Mouse (Mus musculus): ENCODE data around the gene Rimbp3. TPM values are rescaled to one million over a fixed set of nuclear protein-coding genes. Genes with fewer than 3 reads are reported as not detected.

The Rimbp3 gene
- polyA plus RNA-seq, 1 experiment from 2014 or later, result 0.44 TPM

DNA sequence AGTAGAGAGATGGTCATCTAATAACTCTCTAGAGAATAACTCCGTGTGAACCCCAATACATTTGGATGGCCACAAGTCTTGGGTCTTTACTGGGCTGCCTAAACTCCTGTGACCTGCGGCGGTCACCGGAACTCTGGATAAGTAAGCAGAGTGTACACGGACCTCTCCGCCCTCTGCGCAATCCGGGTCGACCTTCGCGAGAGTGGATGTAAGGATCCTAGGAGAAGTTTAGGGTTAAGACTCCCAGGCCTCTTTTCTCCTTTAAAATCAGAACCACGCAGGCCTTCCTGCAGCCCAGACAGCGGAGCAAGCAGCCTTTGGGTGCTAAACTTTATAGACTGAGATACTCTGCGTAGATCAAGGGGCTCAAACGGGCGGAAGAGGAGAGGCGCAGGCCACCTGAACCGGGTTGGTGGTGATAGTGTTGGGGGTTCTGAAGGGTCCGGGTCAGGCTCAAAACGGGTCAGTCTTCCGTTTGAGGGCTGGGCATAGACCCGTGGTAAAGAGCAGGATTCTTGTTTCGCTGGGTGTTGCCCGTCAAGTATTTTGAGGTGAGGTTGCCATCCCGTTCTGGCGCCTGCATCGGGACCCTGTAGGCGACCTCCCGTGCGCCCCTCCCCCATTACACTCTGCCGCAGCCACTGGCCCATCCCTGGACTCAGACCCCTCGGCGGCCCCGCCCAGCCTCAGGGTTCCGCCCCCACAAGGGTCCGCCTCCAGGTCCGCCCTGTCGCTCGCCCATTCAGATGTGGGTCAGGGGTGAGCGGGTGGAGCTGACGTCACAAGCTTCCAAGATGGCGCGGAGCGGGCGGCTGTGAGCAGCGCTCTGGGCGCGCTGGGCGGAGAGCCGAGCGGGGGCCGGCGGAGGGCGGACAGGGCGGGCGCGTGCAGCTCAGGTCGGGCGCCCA is 24.6 kb downstream of the Rimbp3 start, which contains the start of gene Hic2:
Hic2 (plus strand) TSS at position 779 of the 908 bp plus-strand sequence.
- Histone ChIP-seq H3K9me3 (replicated peaks; ENCODE audit: control insufficient read depth, low read length) (0 out of 2 replicates have a peak, but pooled peaks cover 4% of the 10 kb centered on the region), H3K4me2 (ENCODE audit: low read depth, low read length) (peak within 1 kb of the TSS; percentile 94), H3K27ac (ENCODE audit: low read length) (peak within 1 kb of the TSS; percentile 92), H3K36me3 (ENCODE audit: control insufficient read depth, insufficient read depth, low read length) (no peaks in the 10 kb centered on the region), H3K27me3 (ENCODE audit: control insufficient read depth, insufficient read depth, low read length) (no peaks in the 10 kb centered on the region), H3K4me3 (replicated peaks; ENCODE audit: low read length) (peak within 1 kb of the TSS; percentile 86), H3K4me1 (ENCODE audit: control insufficient read depth, insufficient read depth, low read length) (peaks cover 22% of the 10 kb centered on the region), H3K9ac (ENCODE audit: low read length) (peak within 1 kb of the TSS; percentile 95)
- ATAC-seq (ENCODE audit: insufficient read depth, low FRiP score), result peak; percentile 98
- 2% methylated on average over 59 of the region's 59 CpGs for WGBS

DNA sequence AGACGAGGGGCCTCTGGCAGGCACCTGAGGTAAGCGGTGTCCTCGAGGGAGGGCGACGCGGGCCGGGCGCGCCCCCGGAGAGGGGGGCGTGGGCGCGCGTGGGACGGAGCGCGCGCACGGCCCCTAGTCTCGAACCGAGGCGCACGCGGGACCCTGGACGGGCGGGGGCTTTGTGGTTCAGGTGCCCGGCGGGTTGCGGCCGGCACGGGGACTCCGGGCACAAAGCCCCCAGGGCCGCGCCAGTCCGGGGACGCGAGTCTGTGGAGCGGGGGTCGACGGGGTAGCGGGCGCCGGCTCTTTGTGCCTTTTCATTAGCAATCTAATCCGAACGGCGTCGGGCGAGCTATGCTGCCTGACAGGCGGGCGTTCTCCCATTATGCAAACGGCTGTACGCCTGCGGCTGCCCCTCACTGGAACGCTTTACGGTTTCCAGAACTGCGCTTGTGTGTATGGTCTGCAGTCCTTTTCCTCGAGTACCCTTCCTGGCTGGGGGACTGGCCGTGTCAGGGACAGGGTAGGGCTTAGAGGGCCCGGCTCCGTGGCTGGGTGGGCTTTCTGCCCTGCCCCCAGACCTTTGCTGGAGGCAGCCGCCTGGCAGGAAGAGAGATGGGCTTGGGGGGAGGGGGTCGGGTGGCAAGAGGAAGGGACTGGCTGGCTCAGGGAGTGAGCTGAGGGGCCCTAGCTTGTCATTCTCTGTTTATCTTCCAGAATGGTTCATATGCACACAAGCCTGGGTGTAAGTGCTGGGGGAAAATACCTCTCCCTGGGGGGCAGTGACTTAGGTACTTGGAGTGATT is 25.5 kb downstream of the Rimbp3 start:
- no peaks in the 10 kb centered on the region for H3K36me3 ChIP-seq (ENCODE audit: control insufficient read depth, insufficient read depth, low read length)
- WGBS, result under 1% methylated on average over 60 of the region's 62 CpGs

DNA sequence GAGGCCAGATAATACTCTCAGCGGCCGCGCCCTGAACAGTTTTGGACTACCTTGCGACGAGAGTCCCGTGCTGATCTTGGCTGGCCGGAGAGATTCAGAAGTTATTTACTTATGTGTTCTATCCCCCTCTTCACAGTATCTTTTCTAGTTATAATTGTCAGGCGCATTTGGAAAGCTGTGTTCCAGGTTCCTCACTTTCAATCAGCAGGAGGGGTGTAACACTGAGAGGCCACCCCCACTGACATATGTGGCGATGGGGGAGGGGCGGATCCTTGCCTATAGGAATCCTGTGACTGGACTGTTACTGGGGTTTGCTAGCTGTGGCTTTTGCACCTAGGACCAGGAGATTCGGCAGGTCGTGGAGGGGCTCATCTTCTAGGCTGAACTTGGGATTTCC is 26.1 kb downstream of the Rimbp3 start:
- Histone ChIP-seq H3K27me3 (ENCODE audit: control insufficient read depth, insufficient read depth, low read length) (no peaks in the 10 kb centered on the region), H3K9ac (ENCODE audit: low read length) (peak overlapping the region; percentile 95), H3K4me2 (ENCODE audit: low read depth, low read length) (peak overlapping the region; percentile 94), H3K36me3 (ENCODE audit: control insufficient read depth, insufficient read depth, low read length) (no peaks in the 10 kb centered on the region), H3K9me3 (replicated peaks; ENCODE audit: control insufficient read depth, low read length) (0 out of 2 replicates have a peak, but pooled peaks cover 4% of the 10 kb centered on the region), H3K27ac (ENCODE audit: low read length) (peak overlapping the region; percentile 92), H3K4me1 (ENCODE audit: control insufficient read depth, insufficient read depth, low read length) (peaks cover 34% of the 10 kb centered on the region), H3K4me3 (replicated peaks; ENCODE audit: low read length) (peak overlapping the region; percentile 86)
- WGBS, result under 1% methylated on average over 12 of the region's 12 CpGs
- ATAC-seq (ENCODE audit: insufficient read depth, low FRiP score), result no peak

More for the DNA sequence above, 25.5 kb downstream of the Rimbp3 start:
- H3K9me3 ChIP-seq (replicated peaks; ENCODE audit: control insufficient read depth, low read length), result 0 out of 2 replicates have a peak, but pooled peaks cover 4% of the 10 kb centered on the region
- peak overlapping the region; percentile 86 for H3K4me3 ChIP-seq (replicated peaks; ENCODE audit: low read length)
- H3K4me1 ChIP-seq (ENCODE audit: control insufficient read depth, insufficient read depth, low read length), result peaks cover 28% of the 10 kb centered on the region
- peak overlapping the region; percentile 92 for H3K27ac ChIP-seq (ENCODE audit: low read length)
- ATAC-seq (ENCODE audit: insufficient read depth, low FRiP score), result peak; percentile 59
- H3K4me2 ChIP-seq (ENCODE audit: low read depth, low read length), result peak overlapping the region; percentile 94
- H3K27me3 ChIP-seq (ENCODE audit: control insufficient read depth, insufficient read depth, low read length), result no peaks in the 10 kb centered on the region
- peak overlapping the region; percentile 95 for H3K9ac ChIP-seq (ENCODE audit: low read length)

GRCm38 (mm10) chr16:17234916-17235665 is 26.7 kb downstream of the Rimbp3 start:
- H3K9ac ChIP-seq (ENCODE audit: low read length), result peak overlapping the region; percentile 95
- H3K4me1 ChIP-seq (ENCODE audit: control insufficient read depth, insufficient read depth, low read length), result peaks cover 40% of the 10 kb centered on the region
- ATAC-seq (ENCODE audit: insufficient read depth, low FRiP score), result no peak
- H3K27me3 ChIP-seq (ENCODE audit: control insufficient read depth, insufficient read depth, low read length), result no peaks in the 10 kb centered on the region
- H3K36me3 ChIP-seq (ENCODE audit: control insufficient read depth, insufficient read depth, low read length), result no peaks in the 10 kb centered on the region
- H3K9me3 ChIP-seq (replicated peaks; ENCODE audit: control insufficient read depth, low read length), result no peaks in the 10 kb centered on the region
- H3K27ac ChIP-seq (ENCODE audit: low read length), result peak overlapping the region; percentile 73
- peak overlapping the region; percentile 94 for H3K4me2 ChIP-seq (ENCODE audit: low read depth, low read length)
- WGBS, result 19% methylated on average over 9 of the region's 9 CpGs
- peak overlapping the region; percentile 86 for H3K4me3 ChIP-seq (replicated peaks; ENCODE audit: low read length)

- Histone ChIP-seq H3K9me3 (replicated peaks; ENCODE audit: control insufficient read depth, low read length) (no peaks in the 10 kb centered on the region), H3K4me2 (ENCODE audit: low read depth, low read length) (no peak overlapping the region), H3K4me3 (replicated peaks; ENCODE audit: low read length) (no peak overlapping the region), H3K27me3 (ENCODE audit: control insufficient read depth, insufficient read depth, low read length) (no peaks in the 10 kb centered on the region), H3K4me1 (ENCODE audit: control insufficient read depth, insufficient read depth, low read length) (peaks cover 48% of the 10 kb centered on the region), H3K9ac (ENCODE audit: low read length) (no peak overlapping the region), H3K27ac (ENCODE audit: low read length) (no peak overlapping the region), H3K36me3 (ENCODE audit: control insufficient read depth, insufficient read depth, low read length) (no peaks in the 10 kb centered on the region)
- no peak for ATAC-seq (ENCODE audit: insufficient read depth, low FRiP score)
- 58% methylated on average over 3 of the region's 3 CpGs for WGBS
Observed at GRCm38 (mm10) chr16:17237634-17238033, 29.2 kb downstream of the Rimbp3 start.

DNA sequence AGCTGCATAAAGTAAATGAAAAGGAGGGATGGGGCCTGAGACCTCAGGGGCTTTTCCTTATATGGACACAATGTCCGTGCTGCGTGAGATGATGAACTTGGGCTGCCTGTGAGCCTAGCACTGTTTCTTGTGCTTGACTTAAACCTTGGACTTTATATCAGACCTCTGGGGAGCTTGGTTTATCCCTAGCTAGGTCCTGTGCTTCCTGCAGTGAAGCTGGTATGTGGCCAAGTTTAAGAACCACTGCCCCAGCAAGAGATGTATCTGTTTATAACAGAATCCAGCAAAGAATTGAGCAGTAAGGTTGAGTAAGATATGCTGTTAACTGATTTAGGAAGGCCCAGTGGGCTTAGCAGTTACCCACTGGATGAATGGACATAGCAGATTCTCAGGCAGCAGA is 31.0 kb downstream of the Rimbp3 start:
- Histone ChIP-seq H3K27me3 (ENCODE audit: control insufficient read depth, insufficient read depth, low read length) (no peaks in the 10 kb centered on the region), H3K4me1 (ENCODE audit: control insufficient read depth, insufficient read depth, low read length) (peaks cover 48% of the 10 kb centered on the region), H3K4me2 (ENCODE audit: low read depth, low read length) (no peak overlapping the region), H3K9me3 (replicated peaks; ENCODE audit: control insufficient read depth, low read length) (no peaks in the 10 kb centered on the region), H3K36me3 (ENCODE audit: control insufficient read depth, insufficient read depth, low read length) (no peaks in the 10 kb centered on the region), H3K27ac (ENCODE audit: low read length) (0 out of 2 replicates have a peak overlapping the region, but pooled peaks have one; percentile 16), H3K4me3 (replicated peaks; ENCODE audit: low read length) (no peak overlapping the region), H3K9ac (ENCODE audit: low read length) (0 out of 2 replicates have a peak overlapping the region, but pooled peaks have one; percentile 25)
- 36% methylated on average over 2 of the region's 2 CpGs for WGBS
- no peak for ATAC-seq (ENCODE audit: insufficient read depth, low FRiP score)

- no peak for ATAC-seq (ENCODE audit: insufficient read depth, low FRiP score)
- H3K4me2 ChIP-seq (ENCODE audit: low read depth, low read length), result no peak overlapping the region
- 39% methylated on average over 1 of the region's 1 CpGs for WGBS
- no peaks in the 10 kb centered on the region for H3K27me3 ChIP-seq (ENCODE audit: control insufficient read depth, insufficient read depth, low read length)
- H3K27ac ChIP-seq (ENCODE audit: low read length), result no peak overlapping the region; the same call in 1 of the 2 replicates
- H3K9ac ChIP-seq (ENCODE audit: low read length), result no peak overlapping the region
- no peaks in the 10 kb centered on the region for H3K9me3 ChIP-seq (replicated peaks; ENCODE audit: control insufficient read depth, low read length)
- no peaks in the 10 kb centered on the region for H3K36me3 ChIP-seq (ENCODE audit: control insufficient read depth, insufficient read depth, low read length)
- no peak overlapping the region for H3K4me3 ChIP-seq (replicated peaks; ENCODE audit: low read length)
- H3K4me1 ChIP-seq (ENCODE audit: control insufficient read depth, insufficient read depth, low read length), result peaks cover 32% of the 10 kb centered on the region
Observed at GRCm38 (mm10) chr16:17243731-17244130, 35.3 kb downstream of the Rimbp3 start.

- H3K27ac ChIP-seq (ENCODE audit: low read length), result no peak overlapping the region
- peaks cover 25% of the 10 kb centered on the region; the same call in 1 of the 2 replicates for H3K4me1 ChIP-seq (ENCODE audit: control insufficient read depth, insufficient read depth, low read length)
- H3K9ac ChIP-seq (ENCODE audit: low read length), result no peak overlapping the region
- H3K4me3 ChIP-seq (replicated peaks; ENCODE audit: low read length), result no peak overlapping the region
- WGBS, result 76% methylated on average over 1 of the region's 1 CpGs
- H3K36me3 ChIP-seq (ENCODE audit: control insufficient read depth, insufficient read depth, low read length), result no peaks in the 10 kb centered on the region
- ATAC-seq (ENCODE audit: insufficient read depth, low FRiP score), result no peak
- no peak overlapping the region for H3K4me2 ChIP-seq (ENCODE audit: low read depth, low read length)
- H3K9me3 ChIP-seq (replicated peaks; ENCODE audit: control insufficient read depth, low read length), result no peaks in the 10 kb centered on the region
- H3K27me3 ChIP-seq (ENCODE audit: control insufficient read depth, insufficient read depth, low read length), result no peaks in the 10 kb centered on the region
Observed at GRCm38 (mm10) chr16:17244996-17245395, 36.6 kb downstream of the Rimbp3 start.

Data from stomach, embryonic 16.5 days (tissue).